Mouse (Mus musculus): ENCODE measurements around the gene Gm12355. TPM values are rescaled to one million over a fixed set of nuclear protein-coding genes. Genes with fewer than 3 reads are reported as not detected.
A peak's percentile ranks its signal among the peaks of the same experiment; 100 is the strongest.

Gene Gm12355
- total and polyA plus RNA-seq, 2 experiments from 2014 or later = 0.28 TPM; not detected in 1

- no peak overlapping the region for H3K4me2 ChIP-seq (ENCODE audit: low read depth, low read length, poor library complexity, severe bottlenecking)
- H3K27ac ChIP-seq (ENCODE audit: low read depth, low read length) = no peak overlapping the region
- no peaks in the 10 kb centered on the region for H3K27me3 ChIP-seq (ENCODE audit: insufficient read depth, low read length)
- no peaks in the 10 kb centered on the region for H3K36me3 ChIP-seq (ENCODE audit: insufficient read depth, low read length)
- no peak for TF ChIP-seq CTCF (IDR thresholded peaks at IDR 0.05)
- ATAC-seq (ENCODE audit: low FRiP score) (no peak), DNase-seq (ENCODE audit: low spot score) (no peak)
- H3K4me1 ChIP-seq (ENCODE audit: insufficient read depth, low read length) = peaks cover 12% of the 10 kb centered on the region
- H3K9ac ChIP-seq (replicated peaks; ENCODE audit: low read length, poor library complexity, severe bottlenecking) = no peak overlapping the region
- 72% methylated on average over 19 of the region's 19 CpGs for WGBS
- no peak overlapping the region for H3K4me3 ChIP-seq (ENCODE audit: low read depth, low read length)
- no peaks in the 10 kb centered on the region for H3K9me3 ChIP-seq (ENCODE audit: low read length)
Measured at GRCm38 (mm10) chr11:98590548-98591445, 34.7 kb downstream of the Gm12355 start.

GRCm38 (mm10) chr11:98589306-98589705, 36.2 kb downstream of the Gm12355 start:
- ATAC-seq (ENCODE audit: low FRiP score) = no peak
- peaks cover 20% of the 10 kb centered on the region for H3K4me1 ChIP-seq (ENCODE audit: insufficient read depth, low read length)
- no peak overlapping the region for H3K27ac ChIP-seq (ENCODE audit: low read depth, low read length)
- no peak overlapping the region for H3K4me3 ChIP-seq (ENCODE audit: low read depth, low read length)
- no peak for TF ChIP-seq CTCF (IDR thresholded peaks at IDR 0.05)
- 85% methylated on average over 8 of the region's 8 CpGs for WGBS
- no peaks in the 10 kb centered on the region for H3K36me3 ChIP-seq (ENCODE audit: insufficient read depth, low read length)
- no peaks in the 10 kb centered on the region for H3K9me3 ChIP-seq (ENCODE audit: low read length)
- no peak overlapping the region for H3K9ac ChIP-seq (replicated peaks; ENCODE audit: low read length, poor library complexity, severe bottlenecking)
- no peak for DNase-seq (ENCODE audit: low spot score)
- no peaks in the 10 kb centered on the region for H3K27me3 ChIP-seq (ENCODE audit: insufficient read depth, low read length)
- H3K4me2 ChIP-seq (ENCODE audit: low read depth, low read length, poor library complexity, severe bottlenecking) = no peak overlapping the region

- WGBS = 72% methylated on average over 6 of the region's 6 CpGs
- H3K4me3 ChIP-seq (ENCODE audit: low read depth, low read length) = no peak overlapping the region
- no peak overlapping the region for H3K9ac ChIP-seq (replicated peaks; ENCODE audit: low read length, poor library complexity, severe bottlenecking)
- H3K4me1 ChIP-seq (ENCODE audit: insufficient read depth, low read length) = peaks cover 20% of the 10 kb centered on the region
- H3K27me3 ChIP-seq (ENCODE audit: insufficient read depth, low read length) = no peaks in the 10 kb centered on the region
- DNase-seq (ENCODE audit: low spot score) (no peak), ATAC-seq (ENCODE audit: low FRiP score) (no peak)
- peak overlapping the region; percentile 84 for H3K4me2 ChIP-seq (ENCODE audit: low read depth, low read length, poor library complexity, severe bottlenecking)
- TF ChIP-seq CTCF (IDR thresholded peaks at IDR 0.05) = no peak
- no peaks in the 10 kb centered on the region for H3K9me3 ChIP-seq (ENCODE audit: low read length)
- no peak overlapping the region for H3K27ac ChIP-seq (ENCODE audit: low read depth, low read length)
- H3K36me3 ChIP-seq (ENCODE audit: insufficient read depth, low read length) = no peaks in the 10 kb centered on the region
Measured at GRCm38 (mm10) chr11:98588833-98589281, 36.6 kb downstream of the Gm12355 start.

- Histone ChIP-seq H3K9ac (replicated peaks; ENCODE audit: low read length, poor library complexity, severe bottlenecking) (peak overlapping the region; percentile 39; the same call in 1 of the 2 replicates), H3K27ac (ENCODE audit: low read depth, low read length) (peak overlapping the region; percentile 39; the same call in 1 of the 2 replicates), H3K27me3 (ENCODE audit: insufficient read depth, low read length) (no peaks in the 10 kb centered on the region), H3K9me3 (ENCODE audit: low read length) (no peaks in the 10 kb centered on the region), H3K36me3 (ENCODE audit: insufficient read depth, low read length) (peaks cover 7% of the 10 kb centered on the region), H3K4me3 (ENCODE audit: low read depth, low read length) (peak overlapping the region; percentile 74), H3K4me2 (ENCODE audit: low read depth, low read length, poor library complexity, severe bottlenecking) (peak overlapping the region; percentile 84), H3K4me1 (ENCODE audit: insufficient read depth, low read length) (peaks cover 20% of the 10 kb centered on the region)
- 5% methylated on average over 20 of the region's 20 CpGs for WGBS
- DNase-seq (ENCODE audit: low spot score) = peak; percentile 84
- ATAC-seq (ENCODE audit: low FRiP score) = peak; percentile 32
- TF ChIP-seq CTCF (IDR thresholded peaks at IDR 0.05) = no peak
Measured at GRCm38 (mm10) chr11:98587684-98588546, 37.5 kb downstream of the Gm12355 start.

DNA sequence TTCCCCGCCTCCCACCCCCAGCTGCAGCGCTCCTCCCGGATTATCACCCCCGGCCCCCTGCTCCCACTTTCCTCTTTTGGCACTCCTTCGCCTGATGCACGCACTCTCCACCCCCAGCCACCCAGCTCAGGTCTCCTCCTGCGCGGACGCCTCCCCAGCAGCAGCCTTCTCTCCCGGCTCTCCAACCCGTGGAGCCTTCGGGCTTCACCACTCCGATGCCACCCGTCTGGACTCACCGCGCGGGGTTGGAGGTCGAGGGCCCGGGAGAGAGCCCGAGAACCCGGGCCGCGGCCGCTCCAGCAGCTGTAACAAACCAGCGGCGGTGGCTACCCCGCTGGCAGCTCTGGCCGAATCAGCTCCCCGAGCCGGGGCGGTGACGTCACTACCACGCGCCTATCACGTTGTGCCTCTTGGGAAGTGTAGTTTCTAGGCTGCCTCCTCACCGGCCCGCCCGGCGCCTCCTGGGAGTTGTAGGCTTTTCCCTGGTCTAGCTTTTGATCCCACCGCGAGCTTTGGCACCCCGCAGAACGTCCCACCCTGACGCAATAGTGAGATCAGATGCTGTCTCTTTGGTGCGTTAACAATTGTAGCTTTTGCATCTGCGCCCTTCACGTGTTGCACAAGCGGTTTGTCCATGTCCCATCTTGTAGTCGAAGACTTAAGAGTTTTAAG, 38.4 kb downstream of the Gm12355 start, which contains the start of gene Ormdl3:
TSS of gene Ormdl3 (minus strand) at position 477 of the 672 bp plus-strand sequence.
- under 1% methylated on average over 49 of the region's 49 CpGs for WGBS
- ATAC-seq (ENCODE audit: low FRiP score) = peak; percentile 89
- Histone ChIP-seq H3K9me3 (ENCODE audit: low read length) (no peaks in the 10 kb centered on the region), H3K9ac (replicated peaks; ENCODE audit: low read length, poor library complexity, severe bottlenecking) (peak within 1 kb of the TSS; percentile 84), H3K4me2 (ENCODE audit: low read depth, low read length, poor library complexity, severe bottlenecking) (peak within 1 kb of the TSS; percentile 84), H3K36me3 (ENCODE audit: insufficient read depth, low read length) (peaks cover 12% of the 10 kb centered on the region), H3K27ac (ENCODE audit: low read depth, low read length) (peak within 1 kb of the TSS; percentile 86), H3K4me1 (ENCODE audit: insufficient read depth, low read length) (peaks cover 20% of the 10 kb centered on the region), H3K27me3 (ENCODE audit: insufficient read depth, low read length) (no peaks in the 10 kb centered on the region), H3K4me3 (ENCODE audit: low read depth, low read length) (peak within 1 kb of the TSS; percentile 74)
- no peak for TF ChIP-seq CTCF (IDR thresholded peaks at IDR 0.05)
- peak; percentile 99 for DNase-seq (ENCODE audit: low spot score)
